Mouse (Mus musculus): ENCODE measurements around the gene Ints5.

GRCm38 (mm10) chr19:8941136-8941514 is 48.3 kb downstream of the Ints5 start:
- TF ChIP-seq POLR2A (IDR thresholded peaks at IDR 0.05; ENCODE audit: low read depth, low read length) = no peak
- TF ChIP-seq CTCF (IDR thresholded peaks at IDR 0.05; ENCODE audit: extremely low read depth, insufficient read depth, insufficient read length, insufficient replicate concordance) = no peak

Measured in spleen, adult 2 months (tissue).